Mouse (Mus musculus): ENCODE measurements around the gene Ackr4. TPM values are rescaled to one million over a fixed set of nuclear protein-coding genes. Genes with fewer than 3 reads are reported as not detected.

Ackr4 gene
- polyA plus RNA-seq, 1 experiment: 0.11 TPM

DNA sequence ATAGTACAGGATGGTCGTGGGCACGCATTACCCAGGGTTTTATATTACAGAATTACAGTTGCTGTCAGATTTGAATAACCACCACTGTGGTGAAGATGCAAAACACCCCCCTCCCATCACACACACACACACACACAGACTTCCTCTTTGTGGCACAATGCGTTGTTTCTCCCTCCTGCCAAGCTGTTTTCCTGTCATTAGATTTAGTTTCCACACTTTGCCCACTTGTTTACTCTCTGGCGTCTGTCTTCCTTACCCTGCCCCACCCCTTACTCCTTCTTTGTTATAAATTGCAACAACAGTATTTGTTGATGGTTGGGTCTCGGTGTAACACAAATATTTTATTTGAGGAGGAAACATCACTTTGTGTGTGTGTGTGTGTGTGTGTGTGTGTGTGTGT lies 28.5 kb downstream of the Ackr4 start:
- no peak overlapping the region for H3K4me3 ChIP-seq
- no peak for TF ChIP-seq MYOG (IDR thresholded peaks at IDR 0.05; ENCODE audit: control insufficient read depth in 1 of 3, insufficient read depth in 1 of 3, insufficient read length in 2 of 3, low read depth in 2 of 3)
- no peak for TF ChIP-seq TCF3 (IDR thresholded peaks at IDR 0.05; ENCODE audit: insufficient read length, low read depth)
- TF ChIP-seq POLR2AphosphoS2 (IDR thresholded peaks at IDR 0.05; ENCODE audit: insufficient read length, low read depth): no peak
- no peak for TF ChIP-seq SRF (IDR thresholded peaks at IDR 0.05; ENCODE audit: control insufficient read depth, insufficient read length, low read depth)
- no peak for TF ChIP-seq CEBPB (IDR thresholded peaks at IDR 0.05; ENCODE audit: insufficient read depth, poor library complexity, severe bottlenecking)
- TF ChIP-seq POLR2A (IDR thresholded peaks at IDR 0.05; ENCODE audit: insufficient read length, low read depth): no peak
- TF ChIP-seq REST (IDR thresholded peaks at IDR 0.05; ENCODE audit: insufficient read depth, insufficient read length): no peak
- no peak for TF ChIP-seq USF1 (IDR thresholded peaks at IDR 0.05; ENCODE audit: low read depth)
- no peak for TF ChIP-seq TCF12 (IDR thresholded peaks at IDR 0.05; ENCODE audit: insufficient read depth, poor library complexity, severe bottlenecking)
- TF ChIP-seq MAX (IDR thresholded peaks at IDR 0.05; ENCODE audit: low read depth): no peak
- no peak for TF ChIP-seq E2F4 (IDR thresholded peaks at IDR 0.05; ENCODE audit: insufficient read depth)
- no peak for TF ChIP-seq MYOD1 (IDR thresholded peaks at IDR 0.05; ENCODE audit: control insufficient read depth in 1 of 3, insufficient read length in 2 of 3, low read depth in 2 of 3)
- no peaks in the 10 kb centered on the region for H3K79me2 ChIP-seq (ENCODE audit: control insufficient read depth, insufficient read depth)
- no peaks in the 10 kb centered on the region for H3K27me3 ChIP-seq (ENCODE audit: control insufficient read depth, insufficient read depth, insufficient read length)
- no peak overlapping the region for H3ac ChIP-seq (ENCODE audit: control insufficient read depth, insufficient read length)
- H3K4me2 ChIP-seq (ENCODE audit: low read depth): no peak overlapping the region
- H3K36me3 ChIP-seq (ENCODE audit: control insufficient read depth, insufficient read depth): no peaks in the 10 kb centered on the region

DNA sequence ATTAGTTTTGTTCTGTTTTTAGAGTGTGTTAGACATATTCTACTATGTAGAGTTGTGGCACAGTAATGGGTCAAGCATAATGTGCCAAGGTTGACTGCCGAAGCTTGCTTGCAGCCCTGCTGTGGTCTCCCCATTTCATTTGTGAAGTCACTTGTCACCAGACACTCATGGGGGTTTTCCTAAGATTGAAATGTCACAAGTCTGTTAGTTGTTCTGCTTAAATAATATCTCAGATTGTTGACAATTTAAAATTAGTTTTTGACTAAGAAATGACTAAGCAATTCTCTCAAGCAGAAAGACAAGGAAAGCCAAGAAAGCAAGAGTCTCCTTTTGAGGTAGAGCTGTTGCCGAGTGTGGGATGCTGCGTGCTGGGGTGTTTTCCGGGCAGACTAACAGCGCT lies 33.8 kb downstream of the Ackr4 start:
- Histone ChIP-seq H3ac (ENCODE audit: control insufficient read depth, insufficient read length) (no peak overlapping the region), H3K36me3 (ENCODE audit: control insufficient read depth, insufficient read depth) (no peaks in the 10 kb centered on the region), H3K27me3 (ENCODE audit: control insufficient read depth, insufficient read depth, insufficient read length) (no peaks in the 10 kb centered on the region), H3K4me2 (ENCODE audit: low read depth) (no peak overlapping the region), H3K79me2 (ENCODE audit: control insufficient read depth, insufficient read depth) (no peaks in the 10 kb centered on the region), H3K4me3 (no peak overlapping the region)
- TF ChIP-seq MYOG (IDR thresholded peaks at IDR 0.05; ENCODE audit: control insufficient read depth in 1 of 3, insufficient read depth in 1 of 3, insufficient read length in 2 of 3, low read depth in 2 of 3) (no peak), MAX (IDR thresholded peaks at IDR 0.05; ENCODE audit: low read depth) (no peak), POLR2AphosphoS2 (IDR thresholded peaks at IDR 0.05; ENCODE audit: insufficient read length, low read depth) (no peak), TCF12 (IDR thresholded peaks at IDR 0.05; ENCODE audit: insufficient read depth, poor library complexity, severe bottlenecking) (no peak), TCF3 (IDR thresholded peaks at IDR 0.05; ENCODE audit: insufficient read length, low read depth) (no peak), CEBPB (IDR thresholded peaks at IDR 0.05; ENCODE audit: insufficient read depth, poor library complexity, severe bottlenecking) (no peak), REST (IDR thresholded peaks at IDR 0.05; ENCODE audit: insufficient read depth, insufficient read length) (no peak), E2F4 (IDR thresholded peaks at IDR 0.05; ENCODE audit: insufficient read depth) (no peak), POLR2A (IDR thresholded peaks at IDR 0.05; ENCODE audit: insufficient read length, low read depth) (no peak), SRF (IDR thresholded peaks at IDR 0.05; ENCODE audit: control insufficient read depth, insufficient read length, low read depth) (no peak), MYOD1 (IDR thresholded peaks at IDR 0.05; ENCODE audit: control insufficient read depth in 1 of 3, insufficient read length in 2 of 3, low read depth in 2 of 3) (no peak), USF1 (IDR thresholded peaks at IDR 0.05; ENCODE audit: low read depth) (no peak)

DNA sequence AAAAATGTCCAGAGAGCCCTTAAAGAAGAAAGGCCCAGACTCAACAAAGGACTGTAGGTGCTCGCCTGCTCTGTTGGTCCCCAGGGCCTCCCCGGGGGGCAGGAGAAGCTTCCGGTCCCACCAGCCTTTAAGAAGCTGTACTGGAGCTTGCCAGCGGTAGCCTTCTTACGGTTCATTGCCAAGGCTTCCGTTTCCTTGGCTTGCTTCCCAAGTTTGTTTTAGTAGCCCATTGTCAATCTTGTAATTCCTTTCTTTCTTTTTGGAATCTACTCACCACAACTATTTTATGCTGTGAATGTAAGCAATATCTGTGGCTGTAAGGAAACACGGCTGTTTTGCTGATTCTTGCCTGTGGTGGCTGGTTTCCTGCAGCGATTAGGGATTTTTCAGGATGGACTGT lies 38.2 kb downstream of the Ackr4 start:
- Histone ChIP-seq H3ac (ENCODE audit: control insufficient read depth, insufficient read length) (no peak overlapping the region), H3K36me3 (ENCODE audit: control insufficient read depth, insufficient read depth) (no peaks in the 10 kb centered on the region), H3K4me3 (no peak overlapping the region), H3K27me3 (ENCODE audit: control insufficient read depth, insufficient read depth, insufficient read length) (no peaks in the 10 kb centered on the region), H3K79me2 (ENCODE audit: control insufficient read depth, insufficient read depth) (no peaks in the 10 kb centered on the region), H3K4me2 (ENCODE audit: low read depth) (peak overlapping the region; percentile 65)
- TF ChIP-seq POLR2A (IDR thresholded peaks at IDR 0.05; ENCODE audit: insufficient read length, low read depth) (no peak), REST (IDR thresholded peaks at IDR 0.05; ENCODE audit: insufficient read depth, insufficient read length) (no peak), USF1 (IDR thresholded peaks at IDR 0.05; ENCODE audit: low read depth) (no peak), TCF12 (IDR thresholded peaks at IDR 0.05; ENCODE audit: insufficient read depth, poor library complexity, severe bottlenecking) (no peak), CEBPB (IDR thresholded peaks at IDR 0.05; ENCODE audit: insufficient read depth, poor library complexity, severe bottlenecking) (no peak), MYOG (IDR thresholded peaks at IDR 0.05; ENCODE audit: control insufficient read depth in 1 of 3, insufficient read depth in 1 of 3, insufficient read length in 2 of 3, low read depth in 2 of 3) (no peak), E2F4 (IDR thresholded peaks at IDR 0.05; ENCODE audit: insufficient read depth) (no peak), MAX (IDR thresholded peaks at IDR 0.05; ENCODE audit: low read depth) (no peak), POLR2AphosphoS2 (IDR thresholded peaks at IDR 0.05; ENCODE audit: insufficient read length, low read depth) (no peak), SRF (IDR thresholded peaks at IDR 0.05; ENCODE audit: control insufficient read depth, insufficient read length, low read depth) (no peak), TCF3 (IDR thresholded peaks at IDR 0.05; ENCODE audit: insufficient read length, low read depth) (no peak), MYOD1 (IDR thresholded peaks at IDR 0.05; ENCODE audit: control insufficient read depth in 1 of 3, insufficient read length in 2 of 3, low read depth in 2 of 3) (no peak)

DNA sequence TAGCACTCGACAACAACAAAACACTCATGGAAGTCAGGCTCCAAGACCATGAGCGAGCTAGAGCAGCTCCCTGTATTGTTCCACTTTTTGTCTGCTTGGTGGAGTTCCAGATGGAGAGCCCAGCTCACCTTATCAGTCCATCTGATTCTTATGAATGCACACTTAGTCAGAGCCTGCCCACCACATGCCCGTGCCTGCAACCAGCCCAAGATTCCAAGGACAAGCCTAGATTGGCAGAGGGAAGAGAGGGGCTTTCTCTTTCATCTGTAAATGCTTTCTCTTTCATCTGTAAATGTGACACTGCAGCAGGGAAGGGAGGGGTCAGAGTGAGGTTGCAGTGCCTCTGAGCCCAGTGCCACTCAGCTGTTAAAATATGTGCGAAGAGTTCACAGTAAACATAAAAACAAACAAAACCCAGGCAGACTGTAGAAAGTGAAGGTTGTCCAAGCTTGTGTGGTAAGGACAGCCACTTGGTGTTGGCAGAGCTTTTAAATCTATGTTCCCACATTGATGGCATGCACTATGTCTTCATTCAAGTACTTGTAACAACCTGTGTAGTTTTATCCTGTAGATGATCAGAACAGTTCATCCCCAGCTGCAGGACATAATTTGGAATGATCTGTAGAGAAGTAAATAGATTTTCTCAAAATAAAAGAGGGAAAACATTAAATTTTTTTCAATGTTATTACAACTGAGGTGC lies 40.9 kb downstream of the Ackr4 start:
- no peaks in the 10 kb centered on the region for H3K36me3 ChIP-seq (ENCODE audit: control insufficient read depth, insufficient read depth)
- H3K79me2 ChIP-seq (ENCODE audit: control insufficient read depth, insufficient read depth): no peaks in the 10 kb centered on the region
- no peak overlapping the region for H3ac ChIP-seq (ENCODE audit: control insufficient read depth, insufficient read length)

More for the DNA sequence above, 40.9 kb downstream of the Ackr4 start:
- Histone ChIP-seq H3K4me2 (ENCODE audit: low read depth) (no peak overlapping the region), H3K27me3 (ENCODE audit: control insufficient read depth, insufficient read depth, insufficient read length) (no peaks in the 10 kb centered on the region), H3K4me3 (no peak overlapping the region)
- TF ChIP-seq E2F4 (IDR thresholded peaks at IDR 0.05; ENCODE audit: insufficient read depth): no peak
- no peak for TF ChIP-seq USF1 (IDR thresholded peaks at IDR 0.05; ENCODE audit: low read depth)
- no peak for TF ChIP-seq MYOG (IDR thresholded peaks at IDR 0.05; ENCODE audit: control insufficient read depth in 1 of 3, insufficient read depth in 1 of 3, insufficient read length in 2 of 3, low read depth in 2 of 3)
- TF ChIP-seq TCF12 (IDR thresholded peaks at IDR 0.05; ENCODE audit: insufficient read depth, poor library complexity, severe bottlenecking): no peak
- no peak for TF ChIP-seq POLR2A (IDR thresholded peaks at IDR 0.05; ENCODE audit: insufficient read length, low read depth)
- no peak for TF ChIP-seq CEBPB (IDR thresholded peaks at IDR 0.05; ENCODE audit: insufficient read depth, poor library complexity, severe bottlenecking)
- no peak for TF ChIP-seq MAX (IDR thresholded peaks at IDR 0.05; ENCODE audit: low read depth)
- TF ChIP-seq POLR2AphosphoS2 (IDR thresholded peaks at IDR 0.05; ENCODE audit: insufficient read length, low read depth): no peak
- no peak for TF ChIP-seq MYOD1 (IDR thresholded peaks at IDR 0.05; ENCODE audit: control insufficient read depth in 1 of 3, insufficient read length in 2 of 3, low read depth in 2 of 3)
- TF ChIP-seq SRF (IDR thresholded peaks at IDR 0.05; ENCODE audit: control insufficient read depth, insufficient read length, low read depth): no peak

Measured in myocyte (in vitro differentiated cells).